Mouse (Mus musculus) stomach, embryonic 15.5 days (tissue): ENCODE results near the gene Slc9a8. TPM values are rescaled to one million over a fixed set of nuclear protein-coding genes. Genes with fewer than 3 reads are reported as not detected.

Experiments used
- ATAC-seq: fragments of 200-750 bp; cut with Nextera tagmentation; 2 replicates; pipeline ENCODE4 v1.8.0; 2017; ENCODE audit warnings: low read depth, moderate number of reproducible peaks, moderate TSS enrichment; ENCODE audit not compliant: insufficient read depth, low FRiP score
- H3K27ac ChIP-seq: fragments of 300-500 bp; sonication (generic); 2 replicates; pipeline ENCODE4 v1.5.1; 2015; ENCODE audit warnings: mild to moderate bottlenecking, inconsistent platforms
- H3K27me3 ChIP-seq: fragments of 300-500 bp; sonication (generic); replicated peaks from 2 replicates; pipeline ENCODE4 v1.6.1; 2015; ENCODE audit warnings: inconsistent platforms
- H3K36me3 ChIP-seq: fragments of 300-500 bp; sonication (generic); 2 replicates; pipeline ENCODE4 v1.6.1; 2015; ENCODE audit warnings: inconsistent platforms
- H3K4me1 ChIP-seq: fragments of 300-500 bp; sonication (generic); 2 replicates; pipeline ENCODE4 v1.6.1; 2015; ENCODE audit warnings: inconsistent platforms
- H3K4me2 ChIP-seq: fragments of 300-500 bp; sonication (generic); 2 replicates; pipeline ENCODE4 v1.6.1; 2015; ENCODE audit warnings: mild to moderate bottlenecking, inconsistent platforms
- H3K4me3 ChIP-seq: fragments of 300-500 bp; sonication (generic); replicated peaks from 2 replicates; pipeline ENCODE4 v1.5.1; 2015; ENCODE audit warnings: inconsistent platforms
- H3K9ac ChIP-seq: fragments of 300-500 bp; sonication (generic); 2 replicates; pipeline ENCODE4 v1.6.1; 2015; ENCODE audit warnings: inconsistent platforms
- H3K9me3 ChIP-seq: fragments of 300-500 bp; sonication (generic); 2 replicates; pipeline ENCODE4 v1.6.1; 2016; ENCODE audit warnings: inconsistent platforms
- WGBS: fragments of 180-500 bp; shearing (Covaris S2); methylation state at CpG from one replicate; pipeline ENCODE4 v1.1.7; 2015; 5-methylcytosine and 5-hydroxymethylcytosine counted together
- polyA plus RNA-seq: library from polyadenylated mRNA; unstranded; fragments of >200 nt; fragmentation: Nextera tagmentation; extraction: Ambion mirVana; gene quantifications from 2 replicates; pipeline ENCODE4 v1.2.1, GENCODE M21; 2015

The Slc9a8 gene
- polyA plus RNA-seq, 1 experiment from 2014 or later: 20.5 TPM

GRCm38 (mm10) chr2:167475596-167475995, 54.1 kb downstream of the Slc9a8 start:
- Histone ChIP-seq H3K9ac (no peak overlapping the region), H3K4me2 (no peak overlapping the region), H3K4me1 (peaks cover 16% of the 10 kb centered on the region), H3K27me3 (no peaks in the 10 kb centered on the region), H3K9me3 (no peaks in the 10 kb centered on the region), H3K4me3 (no peak overlapping the region), H3K36me3 (peaks cover 32% of the 10 kb centered on the region), H3K27ac (peak overlapping the region; percentile 74)
- ATAC-seq: no peak
- WGBS: 80% methylated on average over 5 of the region's 5 CpGs

- WGBS: 20% methylated on average over 7 of the region's 7 CpGs
- H3K4me2 ChIP-seq: no peak overlapping the region
- H3K27me3 ChIP-seq: no peaks in the 10 kb centered on the region
- peak; percentile 48 for ATAC-seq
- H3K9me3 ChIP-seq: no peaks in the 10 kb centered on the region
- peak overlapping the region; percentile 74 for H3K27ac ChIP-seq
- no peak overlapping the region for H3K9ac ChIP-seq
- no peak overlapping the region for H3K4me3 ChIP-seq
- peaks cover 16% of the 10 kb centered on the region for H3K4me1 ChIP-seq
- H3K36me3 ChIP-seq: peaks cover 30% of the 10 kb centered on the region
Observed at GRCm38 (mm10) chr2:167476200-167476688, 54.7 kb downstream of the Slc9a8 start.

GRCm38 (mm10) chr2:167476762-167477161, 55.2 kb downstream of the Slc9a8 start:
- Histone ChIP-seq H3K4me2 (no peak overlapping the region), H3K27ac (peak overlapping the region; percentile 74), H3K9me3 (no peaks in the 10 kb centered on the region), H3K36me3 (peaks cover 25% of the 10 kb centered on the region), H3K4me3 (no peak overlapping the region), H3K9ac (no peak overlapping the region), H3K27me3 (no peaks in the 10 kb centered on the region), H3K4me1 (peaks cover 16% of the 10 kb centered on the region)
- 68% methylated on average over 4 of the region's 4 CpGs for WGBS
- no peak for ATAC-seq

- Histone ChIP-seq H3K27me3 (no peaks in the 10 kb centered on the region), H3K36me3 (peaks cover 21% of the 10 kb centered on the region), H3K4me3 (no peak overlapping the region), H3K4me2 (no peak overlapping the region), H3K9me3 (no peaks in the 10 kb centered on the region), H3K4me1 (peaks cover 16% of the 10 kb centered on the region), H3K27ac (no peak overlapping the region), H3K9ac (no peak overlapping the region)
- WGBS: 45% methylated on average over 2 of the region's 2 CpGs
- ATAC-seq: no peak
Observed at GRCm38 (mm10) chr2:167478128-167478527, 56.6 kb downstream of the Slc9a8 start.

GRCm38 (mm10) chr2:167479501-167479900, 58.0 kb downstream of the Slc9a8 start:
- H3K4me1 ChIP-seq: peaks cover 16% of the 10 kb centered on the region
- no peak overlapping the region for H3K27ac ChIP-seq
- no peak for ATAC-seq
- H3K4me3 ChIP-seq: no peak overlapping the region
- H3K9ac ChIP-seq: no peak overlapping the region
- peaks cover 20% of the 10 kb centered on the region for H3K36me3 ChIP-seq
- no peak overlapping the region for H3K4me2 ChIP-seq
- no peaks in the 10 kb centered on the region for H3K9me3 ChIP-seq
- no peaks in the 10 kb centered on the region for H3K27me3 ChIP-seq
- WGBS: 88% methylated on average over 1 of the region's 1 CpGs

- WGBS: 88% methylated on average over 4 of the region's 4 CpGs
- no peak overlapping the region for H3K27ac ChIP-seq
- no peak for ATAC-seq
- no peak overlapping the region for H3K4me2 ChIP-seq
- peaks cover 7% of the 10 kb centered on the region; the same call in 1 of the 2 replicates for H3K4me1 ChIP-seq
- peaks cover 16% of the 10 kb centered on the region; the same call in 1 of the 2 replicates for H3K36me3 ChIP-seq
- no peaks in the 10 kb centered on the region for H3K9me3 ChIP-seq
- H3K9ac ChIP-seq: no peak overlapping the region
- no peaks in the 10 kb centered on the region for H3K27me3 ChIP-seq
- no peak overlapping the region for H3K4me3 ChIP-seq
Observed at GRCm38 (mm10) chr2:167482681-167483080, 61.2 kb downstream of the Slc9a8 start.

GRCm38 (mm10) chr2:167483081-167483826, 61.7 kb downstream of the Slc9a8 start:
- Histone ChIP-seq H3K4me2 (no peak overlapping the region), H3K4me3 (no peak overlapping the region), H3K36me3 (peaks cover 16% of the 10 kb centered on the region; the same call in 1 of the 2 replicates), H3K4me1 (peaks cover 7% of the 10 kb centered on the region; the same call in 1 of the 2 replicates), H3K9me3 (no peaks in the 10 kb centered on the region), H3K9ac (no peak overlapping the region), H3K27me3 (no peaks in the 10 kb centered on the region), H3K27ac (no peak overlapping the region)
- no peak for ATAC-seq
- WGBS: 92% methylated on average over 27 of the region's 27 CpGs

GRCm38 (mm10) chr2:167483827-167484410, 62.4 kb downstream of the Slc9a8 start:
- WGBS: 93% methylated on average over 24 of the region's 24 CpGs
- no peak overlapping the region for H3K9ac ChIP-seq

GRCm38 (mm10) chr2:167484932-167485331, 63.4 kb downstream of the Slc9a8 start:
- no peaks in the 10 kb centered on the region for H3K27me3 ChIP-seq
- no peak overlapping the region for H3K4me3 ChIP-seq
- no peaks in the 10 kb centered on the region for H3K9me3 ChIP-seq
- H3K9ac ChIP-seq: no peak overlapping the region
- H3K27ac ChIP-seq: no peak overlapping the region
- no peak overlapping the region for H3K4me2 ChIP-seq
- 91% methylated on average over 11 of the region's 11 CpGs for WGBS
- ATAC-seq: no peak
- peaks cover 7% of the 10 kb centered on the region; the same call in 1 of the 2 replicates for H3K4me1 ChIP-seq
- H3K36me3 ChIP-seq: peaks cover 16% of the 10 kb centered on the region; the same call in 1 of the 2 replicates

More at GRCm38 (mm10) chr2:167483827-167484410, 62.4 kb downstream of the Slc9a8 start:
- H3K4me1 ChIP-seq: peaks cover 7% of the 10 kb centered on the region; the same call in 1 of the 2 replicates
- no peak overlapping the region for H3K27ac ChIP-seq
- no peaks in the 10 kb centered on the region for H3K27me3 ChIP-seq
- H3K9me3 ChIP-seq: no peaks in the 10 kb centered on the region
- no peak overlapping the region for H3K4me3 ChIP-seq
- H3K4me2 ChIP-seq: no peak overlapping the region
- peaks cover 16% of the 10 kb centered on the region; the same call in 1 of the 2 replicates for H3K36me3 ChIP-seq
- no peak for ATAC-seq

- no peaks in the 10 kb centered on the region for H3K27me3 ChIP-seq
- ATAC-seq: no peak
- H3K9ac ChIP-seq: no peak overlapping the region
- H3K4me3 ChIP-seq: no peak overlapping the region
- H3K9me3 ChIP-seq: no peaks in the 10 kb centered on the region
- peaks cover 7% of the 10 kb centered on the region; the same call in 1 of the 2 replicates for H3K4me1 ChIP-seq
- no peak overlapping the region for H3K27ac ChIP-seq
- H3K4me2 ChIP-seq: no peak overlapping the region
- 77% methylated on average over 7 of the region's 7 CpGs for WGBS
- H3K36me3 ChIP-seq: peaks cover 16% of the 10 kb centered on the region; the same call in 1 of the 2 replicates
Observed at GRCm38 (mm10) chr2:167485501-167486377, 64.2 kb downstream of the Slc9a8 start.

- no peak overlapping the region for H3K4me2 ChIP-seq
- H3K9ac ChIP-seq: no peak overlapping the region
- no peak for ATAC-seq
- no peak overlapping the region for H3K4me3 ChIP-seq
- H3K27ac ChIP-seq: no peak overlapping the region
- H3K36me3 ChIP-seq: peaks cover 16% of the 10 kb centered on the region; the same call in 1 of the 2 replicates
- H3K9me3 ChIP-seq: no peaks in the 10 kb centered on the region
- 81% methylated on average over 4 of the region's 4 CpGs for WGBS
- peaks cover 10% of the 10 kb centered on the region for H3K4me1 ChIP-seq
- H3K27me3 ChIP-seq: no peaks in the 10 kb centered on the region
Observed at GRCm38 (mm10) chr2:167486573-167486972, 65.1 kb downstream of the Slc9a8 start.
